Mouse (Mus musculus): ENCODE results near the gene Fgfrl1.

GRCm38 (mm10) chr5:108742596-108742995, 50.4 kb downstream of the Fgfrl1 start:
- TF ChIP-seq CTCF (IDR thresholded peaks at IDR 0.05; ENCODE audit: low read depth) (no peak), EP300 (IDR thresholded peaks at IDR 0.05; ENCODE audit: low read depth) (no peak)

Measured in heart, postnatal 0 days (tissue).